Mouse (Mus musculus) fat pad, adult 2 months (tissue): ENCODE measurements around the gene A430033K04Rik.

Experiments
- DNase-seq: peaks from one replicate; pipeline ENCODE4 v3.0.0-alpha.2; 2011; ENCODE audit warnings: low read depth, low spot score; ENCODE audit errors: extremely low read depth

A430033K04Rik gene

GRCm38 (mm10) chr5:138694496-138695167, 72.0 kb downstream of the A430033K04Rik start:
- no peak for DNase-seq

GRCm38 (mm10) chr5:138697466-138697865, 74.8 kb downstream of the A430033K04Rik start:
- DNase-seq = no peak
